Mouse (Mus musculus): Measurements from ENCODE around the gene Wdfy1. TPM values are rescaled to one million over a fixed set of nuclear protein-coding genes. Genes with fewer than 3 reads are reported as not detected.

Wdfy1 gene
- polyA plus RNA-seq, 1 experiment: 0.58 TPM

GRCm38 (mm10) chr1:79739726-79740125, 36.2 kb downstream of the Wdfy1 start:
- TF ChIP-seq TAL1 (IDR thresholded peaks at IDR 0.05; ENCODE audit: low read length) (no peak), GATA1 (IDR thresholded peaks at IDR 0.05; ENCODE audit: low read length) (no peak)
- Histone ChIP-seq H3K4me3 (replicated peaks) (no peak overlapping the region), H3K27me3 (ENCODE audit: control insufficient read depth) (no peaks in the 10 kb centered on the region), H3K36me3 (ENCODE audit: control insufficient read depth) (no peaks in the 10 kb centered on the region), H3K9me3 (ENCODE audit: control insufficient read depth, low read length) (no peaks in the 10 kb centered on the region), H3K4me1 (ENCODE audit: control insufficient read depth) (no peaks in the 10 kb centered on the region)

GRCm38 (mm10) chr1:79736408-79736807, 39.5 kb downstream of the Wdfy1 start:
- TF ChIP-seq TAL1 (IDR thresholded peaks at IDR 0.05; ENCODE audit: low read length) (no peak), GATA1 (IDR thresholded peaks at IDR 0.05; ENCODE audit: low read length) (no peak)
- Histone ChIP-seq H3K27me3 (ENCODE audit: control insufficient read depth) (no peaks in the 10 kb centered on the region), H3K4me1 (ENCODE audit: control insufficient read depth) (no peaks in the 10 kb centered on the region), H3K9me3 (ENCODE audit: control insufficient read depth, low read length) (no peaks in the 10 kb centered on the region), H3K36me3 (ENCODE audit: control insufficient read depth) (no peaks in the 10 kb centered on the region), H3K4me3 (replicated peaks) (no peak overlapping the region)

- Histone ChIP-seq H3K4me1 (ENCODE audit: control insufficient read depth) (no peaks in the 10 kb centered on the region), H3K27me3 (ENCODE audit: control insufficient read depth) (no peaks in the 10 kb centered on the region), H3K4me3 (replicated peaks) (no peak overlapping the region), H3K9me3 (ENCODE audit: control insufficient read depth, low read length) (no peaks in the 10 kb centered on the region), H3K36me3 (ENCODE audit: control insufficient read depth) (no peaks in the 10 kb centered on the region)
- TF ChIP-seq TAL1 (IDR thresholded peaks at IDR 0.05; ENCODE audit: low read length) (no peak), GATA1 (IDR thresholded peaks at IDR 0.05; ENCODE audit: low read length) (no peak)
Observed at GRCm38 (mm10) chr1:79734794-79735193, 41.1 kb downstream of the Wdfy1 start.

- H3K4me1 ChIP-seq (ENCODE audit: control insufficient read depth): no peaks in the 10 kb centered on the region; the same call in 1 of the 2 replicates
- TF ChIP-seq TAL1 (IDR thresholded peaks at IDR 0.05; ENCODE audit: low read length) (no peak), GATA1 (IDR thresholded peaks at IDR 0.05; ENCODE audit: low read length) (no peak)
- no peak overlapping the region for H3K4me3 ChIP-seq (replicated peaks)
- H3K36me3 ChIP-seq (ENCODE audit: control insufficient read depth): peaks cover 8% of the 10 kb centered on the region; the same call in 1 of the 2 replicates
- H3K9me3 ChIP-seq (ENCODE audit: control insufficient read depth, low read length): no peaks in the 10 kb centered on the region
- no peaks in the 10 kb centered on the region for H3K27me3 ChIP-seq (ENCODE audit: control insufficient read depth)
Observed at GRCm38 (mm10) chr1:79714152-79714923, 61.6 kb downstream of the Wdfy1 start.

- Histone ChIP-seq H3K36me3 (ENCODE audit: control insufficient read depth) (peaks cover 8% of the 10 kb centered on the region; the same call in 1 of the 2 replicates), H3K4me3 (replicated peaks) (no peak overlapping the region), H3K27me3 (ENCODE audit: control insufficient read depth) (no peaks in the 10 kb centered on the region), H3K4me1 (ENCODE audit: control insufficient read depth) (no peaks in the 10 kb centered on the region; the same call in 1 of the 2 replicates), H3K9me3 (ENCODE audit: control insufficient read depth, low read length) (no peaks in the 10 kb centered on the region)
- TF ChIP-seq TAL1 (IDR thresholded peaks at IDR 0.05; ENCODE audit: low read length) (no peak), GATA1 (IDR thresholded peaks at IDR 0.05; ENCODE audit: low read length) (no peak)
Observed at GRCm38 (mm10) chr1:79713081-79713480, 62.9 kb downstream of the Wdfy1 start.

- H3K4me3 ChIP-seq (replicated peaks): no peak overlapping the region
- no peaks in the 10 kb centered on the region for H3K9me3 ChIP-seq (ENCODE audit: control insufficient read depth, low read length)
- TF ChIP-seq GATA1 (IDR thresholded peaks at IDR 0.05; ENCODE audit: low read length) (no peak), TAL1 (IDR thresholded peaks at IDR 0.05; ENCODE audit: low read length) (no peak)
- no peaks in the 10 kb centered on the region; the same call in 1 of the 2 replicates for H3K4me1 ChIP-seq (ENCODE audit: control insufficient read depth)
- no peaks in the 10 kb centered on the region for H3K27me3 ChIP-seq (ENCODE audit: control insufficient read depth)
- peaks cover 10% of the 10 kb centered on the region; the same call in 1 of the 2 replicates for H3K36me3 ChIP-seq (ENCODE audit: control insufficient read depth)
Observed at GRCm38 (mm10) chr1:79711147-79712126, 64.5 kb downstream of the Wdfy1 start.

- H3K4me3 ChIP-seq (replicated peaks): no peak overlapping the region
- no peak for TF ChIP-seq TAL1 (IDR thresholded peaks at IDR 0.05; ENCODE audit: low read length)
- no peak for TF ChIP-seq GATA1 (IDR thresholded peaks at IDR 0.05; ENCODE audit: low read length)
- H3K27me3 ChIP-seq (ENCODE audit: control insufficient read depth): no peaks in the 10 kb centered on the region
- peaks cover 13% of the 10 kb centered on the region for H3K36me3 ChIP-seq (ENCODE audit: control insufficient read depth)
- H3K4me1 ChIP-seq (ENCODE audit: control insufficient read depth): no peaks in the 10 kb centered on the region; the same call in 1 of the 2 replicates
- H3K9me3 ChIP-seq (ENCODE audit: control insufficient read depth, low read length): no peaks in the 10 kb centered on the region
Observed at GRCm38 (mm10) chr1:79710678-79711077, 65.3 kb downstream of the Wdfy1 start.

GRCm38 (mm10) chr1:79710216-79710615, 65.7 kb downstream of the Wdfy1 start:
- Histone ChIP-seq H3K4me1 (ENCODE audit: control insufficient read depth) (no peaks in the 10 kb centered on the region; the same call in 1 of the 2 replicates), H3K4me3 (replicated peaks) (no peak overlapping the region), H3K27me3 (ENCODE audit: control insufficient read depth) (no peaks in the 10 kb centered on the region), H3K36me3 (ENCODE audit: control insufficient read depth) (peaks cover 13% of the 10 kb centered on the region), H3K9me3 (ENCODE audit: control insufficient read depth, low read length) (no peaks in the 10 kb centered on the region)
- TF ChIP-seq TAL1 (IDR thresholded peaks at IDR 0.05; ENCODE audit: low read length) (no peak), GATA1 (IDR thresholded peaks at IDR 0.05; ENCODE audit: low read length) (no peak)

GRCm38 (mm10) chr1:79707383-79707782, 68.6 kb downstream of the Wdfy1 start:
- Histone ChIP-seq H3K27me3 (ENCODE audit: control insufficient read depth) (no peaks in the 10 kb centered on the region), H3K36me3 (ENCODE audit: control insufficient read depth) (peaks cover 7% of the 10 kb centered on the region), H3K9me3 (ENCODE audit: control insufficient read depth, low read length) (no peaks in the 10 kb centered on the region), H3K4me3 (replicated peaks) (no peak overlapping the region), H3K4me1 (ENCODE audit: control insufficient read depth) (no peaks in the 10 kb centered on the region; the same call in 1 of the 2 replicates)
- TF ChIP-seq GATA1 (IDR thresholded peaks at IDR 0.05; ENCODE audit: low read length): no peak
- no peak for TF ChIP-seq TAL1 (IDR thresholded peaks at IDR 0.05; ENCODE audit: low read length)
